Mouse (Mus musculus) cerebral cortex, adult 2 months (tissue): ENCODE results near the gene Gtse1.

Experiments used
- WGBS: fragments of 180-500 bp; shearing (Covaris S2); methylation state at CpG from one replicate; pipeline ENCODE4 v1.1.7; 2018; 5-methylcytosine and 5-hydroxymethylcytosine counted together

The Gtse1 gene

GRCm38 (mm10) chr15:85877336-85877735 lies 17.8 kb downstream of the Gtse1 start:
- 95% methylated on average over 7 of the region's 7 CpGs for WGBS

- under 1% methylated on average over 50 of the region's 50 CpGs for WGBS
Observed at GRCm38 (mm10) chr15:85878848-85879497, 19.4 kb downstream of the Gtse1 start, which contains the start of gene Trmu. Gene Trmu, plus strand, starts transcription at chr15:85879312.

GRCm38 (mm10) chr15:85879498-85879895 lies 20.0 kb downstream of the Gtse1 start:
- under 1% methylated on average over 18 of the region's 18 CpGs for WGBS

DNA sequence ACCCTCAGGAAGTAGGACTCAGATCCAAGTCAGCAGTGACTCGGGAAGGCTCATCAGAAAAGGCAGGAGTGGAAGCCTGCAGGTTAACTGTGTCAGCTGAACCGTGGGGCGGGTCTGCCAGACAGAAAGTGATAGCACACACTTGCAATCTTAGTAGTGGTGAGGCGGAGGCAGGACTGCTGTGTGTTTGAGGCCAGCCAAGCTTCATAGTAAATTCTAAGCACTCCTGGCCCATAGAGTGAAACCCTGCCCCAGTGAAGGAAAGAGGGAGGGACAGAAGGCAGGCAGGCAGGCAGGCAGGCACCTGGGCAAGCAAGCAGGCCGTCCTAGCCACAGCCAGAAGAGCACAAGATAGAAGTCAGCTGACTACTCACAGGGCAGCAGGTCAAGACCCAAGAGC lies 26.1 kb downstream of the Gtse1 start:
- 94% methylated on average over 5 of the region's 5 CpGs for WGBS

GRCm38 (mm10) chr15:85889235-85889634 lies 29.7 kb downstream of the Gtse1 start:
- WGBS, result 95% methylated on average over 4 of the region's 4 CpGs

DNA sequence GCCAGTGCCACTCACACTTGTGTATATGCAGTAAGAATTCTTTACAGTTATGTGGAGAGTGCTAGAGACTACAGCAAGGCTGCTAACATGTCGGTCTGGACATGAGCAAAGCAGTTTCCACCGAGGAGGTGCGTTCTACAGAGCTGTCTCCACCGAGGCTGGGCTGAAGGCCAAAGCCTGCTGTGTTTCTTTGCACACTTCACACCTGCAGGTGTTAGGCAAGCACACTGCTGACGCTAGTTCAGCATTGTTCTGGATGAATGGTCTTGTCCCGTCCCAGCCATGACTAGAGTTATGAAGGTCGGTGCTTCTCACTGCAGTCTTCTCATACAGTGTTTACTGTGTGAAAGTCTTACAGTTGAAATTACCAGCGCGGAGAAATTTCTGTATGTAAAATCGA lies 32.4 kb downstream of the Gtse1 start:
- WGBS, result 51% methylated on average over 10 of the region's 10 CpGs

- WGBS, result 62% methylated on average over 13 of the region's 13 CpGs
Observed at GRCm38 (mm10) chr15:85892498-85893118, 33.1 kb downstream of the Gtse1 start.

- 89% methylated on average over 7 of the region's 7 CpGs for WGBS
Observed at GRCm38 (mm10) chr15:85893871-85894270, 34.3 kb downstream of the Gtse1 start.

DNA sequence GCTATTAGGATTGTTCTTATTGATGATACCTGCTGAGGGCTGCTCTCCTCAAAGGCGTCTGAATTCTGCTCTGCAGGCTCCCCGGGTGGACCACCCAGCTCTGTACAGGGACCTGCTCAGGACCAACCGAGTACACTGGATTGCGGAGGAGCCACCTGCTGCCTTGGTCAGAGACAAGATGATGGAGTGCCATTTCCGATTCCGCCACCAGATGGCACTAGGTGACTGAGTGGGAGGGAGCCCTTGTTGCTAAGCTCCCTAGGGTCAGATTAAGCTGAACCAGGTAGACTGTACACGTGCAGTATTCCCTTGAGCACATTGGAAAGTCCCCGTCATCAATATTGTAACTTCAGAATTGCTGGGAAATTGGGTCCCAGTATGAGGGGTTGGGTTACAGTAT lies 36.7 kb downstream of the Gtse1 start:
- 21% methylated on average over 8 of the region's 8 CpGs for WGBS

DNA sequence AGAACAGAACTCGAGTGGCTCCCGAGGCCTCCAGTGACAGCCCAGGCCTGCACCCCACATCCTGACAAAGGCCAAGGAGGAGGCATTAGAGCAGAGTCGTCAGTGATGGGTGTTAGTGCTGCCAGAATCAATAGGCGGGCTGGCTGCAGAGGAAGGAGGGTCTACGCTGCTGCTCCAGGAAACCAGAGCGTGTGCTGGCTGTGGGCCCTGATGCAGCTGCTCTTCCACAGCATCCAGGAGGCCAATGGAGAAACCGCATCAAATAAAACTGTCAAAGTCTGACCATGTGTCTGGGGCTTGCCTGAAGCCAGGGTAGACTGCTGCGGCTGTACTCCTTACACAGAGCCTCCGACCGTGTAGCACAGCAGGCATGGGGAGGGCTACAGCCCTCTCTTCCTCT lies 37.6 kb downstream of the Gtse1 start:
- WGBS, result 74% methylated on average over 10 of the region's 10 CpGs

- 47% methylated on average over 6 of the region's 6 CpGs for WGBS
Observed at GRCm38 (mm10) chr15:85899396-85899795, 39.9 kb downstream of the Gtse1 start.

- WGBS, result 60% methylated on average over 8 of the region's 8 CpGs
Observed at GRCm38 (mm10) chr15:85900318-85900717, 40.8 kb downstream of the Gtse1 start.

GRCm38 (mm10) chr15:85900801-85901200 lies 41.3 kb downstream of the Gtse1 start:
- WGBS, result 77% methylated on average over 12 of the region's 12 CpGs

DNA sequence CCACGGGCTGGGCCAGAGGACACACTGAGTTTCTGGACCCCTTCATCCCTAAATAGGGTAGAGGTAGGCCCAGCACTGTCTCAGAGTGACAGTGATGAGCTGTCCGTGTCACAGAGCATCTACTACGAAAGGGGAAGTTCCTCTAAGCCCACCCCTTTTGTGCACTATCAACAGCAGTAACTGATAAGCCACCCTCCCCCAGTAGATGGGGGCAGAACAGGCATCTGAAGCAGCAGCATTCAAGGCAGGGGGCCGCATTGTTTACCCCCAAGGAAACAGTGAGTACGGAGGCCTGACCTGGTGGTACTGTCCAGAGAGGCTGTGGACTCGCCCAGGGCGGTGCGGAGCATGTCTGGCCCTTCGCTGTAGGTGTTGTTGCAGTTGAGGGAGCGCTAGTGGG lies 43.0 kb downstream of the Gtse1 start:
- WGBS, result 89% methylated on average over 10 of the region's 10 CpGs

- 78% methylated on average over 8 of the region's 8 CpGs for WGBS
Observed at GRCm38 (mm10) chr15:85903826-85904225, 44.3 kb downstream of the Gtse1 start.

GRCm38 (mm10) chr15:85908660-85909491 lies 49.3 kb downstream of the Gtse1 start:
- WGBS, result 93% methylated on average over 7 of the region's 7 CpGs

DNA sequence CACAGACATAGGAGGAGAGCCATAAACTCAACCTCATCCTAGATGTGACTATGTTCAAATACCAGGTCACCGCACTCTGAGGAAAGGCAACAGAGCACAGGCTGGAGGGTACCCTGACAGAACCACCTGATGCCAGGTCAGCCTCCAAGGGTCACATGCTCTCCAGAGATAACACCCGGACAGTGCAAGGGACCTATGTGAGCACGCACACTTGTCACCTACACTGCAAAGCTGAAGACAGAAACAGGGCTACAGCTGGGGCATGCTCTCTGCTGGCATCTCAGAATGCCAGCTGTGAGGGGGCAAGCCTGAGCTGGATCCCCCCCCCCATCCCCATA lies 49.9 kb downstream of the Gtse1 start:
- 92% methylated on average over 3 of the region's 3 CpGs for WGBS

DNA sequence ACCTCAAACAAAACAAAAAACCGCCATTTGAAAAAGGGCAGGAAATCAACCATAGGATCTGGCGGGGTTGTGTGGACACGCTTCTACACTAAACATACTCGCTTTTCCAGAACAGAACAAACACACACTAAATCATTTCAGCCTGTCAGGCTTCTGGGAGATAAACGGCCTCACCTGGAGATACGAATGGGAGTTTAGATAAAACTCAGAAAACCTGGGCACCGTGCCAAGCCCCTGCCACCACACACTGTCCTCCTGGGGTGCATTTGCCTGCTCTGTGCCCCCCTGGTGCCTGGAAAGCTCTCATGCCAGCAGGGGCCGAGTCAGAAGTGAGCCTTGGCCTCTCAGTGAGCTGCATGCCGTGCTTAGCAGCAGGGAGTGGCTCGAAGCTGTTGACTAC lies 50.4 kb downstream of the Gtse1 start:
- WGBS, result 79% methylated on average over 10 of the region's 10 CpGs

- WGBS, result 28% methylated on average over 2 of the region's 2 CpGs
Observed at GRCm38 (mm10) chr15:85913605-85914004, 54.1 kb downstream of the Gtse1 start.

GRCm38 (mm10) chr15:85919191-85919891 lies 59.8 kb downstream of the Gtse1 start:
- 65% methylated on average over 8 of the region's 8 CpGs for whole genome bisulfite sequencing

DNA sequence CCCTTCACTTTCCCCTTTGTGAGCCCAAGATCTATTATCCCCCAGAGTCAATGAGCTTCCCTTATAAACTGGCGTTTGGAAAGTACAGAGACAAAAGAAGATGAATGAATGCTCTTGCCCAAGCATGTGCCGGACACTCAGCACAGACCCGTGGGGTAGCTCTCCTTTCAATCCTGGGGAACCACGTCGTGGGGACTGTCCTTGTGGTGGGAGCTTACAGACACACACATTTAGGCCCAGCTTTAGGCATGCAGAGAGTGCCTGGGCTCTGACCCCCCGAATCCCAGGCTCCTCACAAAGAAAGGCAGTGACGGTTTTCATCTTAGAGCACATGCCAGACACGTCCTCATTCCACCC lies 60.3 kb downstream of the Gtse1 start:
- WGBS, result 72% methylated on average over 8 of the region's 8 CpGs

GRCm38 (mm10) chr15:85921855-85922254 lies 62.3 kb downstream of the Gtse1 start:
- WGBS, result 96% methylated on average over 11 of the region's 11 CpGs
